Mouse (Mus musculus): ENCODE measurements at regions not wholly inside any gene's neighbourhood (a gene's known extent, or its start where the extent isn't known, plus 50 kb on each side); places are given as distances from the start of the nearest gene placed in this dataset.

GRCm38 (mm10) chr1:41225851-41226250 is 420.4 kb downstream of the Tmem182 start:
- TF ChIP-seq CTCF (IDR thresholded peaks at IDR 0.05) (no peak), EP300 (IDR thresholded peaks at IDR 0.05; ENCODE audit: insufficient read depth, low read depth, low read length) (no peak), POLR2A (IDR thresholded peaks at IDR 0.05; ENCODE audit: insufficient read depth, low read depth, low read length) (no peak)

All from heart, adult 2 months (tissue).